Mouse (Mus musculus): ENCODE data around the gene Ccdc8.

The Ccdc8 gene

GRCm38 (mm10) chr7:16976298-16976697 lies 16.2 kb upstream of the Ccdc8 start:
- no peak for DNase-seq

- DNase-seq, result no peak
Measured at GRCm38 (mm10) chr7:16978173-16978572, 14.3 kb upstream of the Ccdc8 start.

DNA sequence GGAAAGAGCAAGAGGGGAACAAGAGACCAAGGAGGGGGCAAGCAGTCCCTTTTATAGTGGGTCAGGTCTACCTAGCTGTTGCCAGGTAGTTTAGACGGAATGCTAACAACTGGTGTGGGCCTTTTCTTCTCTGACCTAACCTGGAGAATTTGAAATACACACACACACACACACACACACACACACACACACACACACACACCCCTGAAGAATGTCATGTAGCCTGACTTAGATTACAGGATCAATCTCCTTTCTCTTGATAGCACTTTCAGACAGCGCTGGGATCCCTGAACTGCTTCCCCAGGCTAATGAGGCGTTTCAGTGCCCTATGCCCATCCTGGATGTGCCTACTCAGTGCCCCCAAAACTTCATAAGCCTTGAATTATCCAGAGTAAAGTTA lies 13.9 kb upstream of the Ccdc8 start:
- no peak for DNase-seq

GRCm38 (mm10) chr7:16980348-16980747 lies 12.2 kb upstream of the Ccdc8 start:
- peak; percentile 30 to 32 for DNase-seq

- DNase-seq, result peak; percentile 61 to 66
Measured at GRCm38 (mm10) chr7:16982859-16983568, 9.5 kb upstream of the Ccdc8 start, which contains the start of gene Gm42372. Gm42372 (plus strand) TSS chr7:16983086.

GRCm38 (mm10) chr7:16987541-16988149 lies 4.9 kb upstream of the Ccdc8 start:
- DNase-seq, result no peak

- no peak for DNase-seq
Measured at GRCm38 (mm10) chr7:16988405-16988804, 4.1 kb upstream of the Ccdc8 start.

GRCm38 (mm10) chr7:16990006-16990744 lies 2.3 kb upstream of the Ccdc8 start:
- DNase-seq, result no peak

DNA sequence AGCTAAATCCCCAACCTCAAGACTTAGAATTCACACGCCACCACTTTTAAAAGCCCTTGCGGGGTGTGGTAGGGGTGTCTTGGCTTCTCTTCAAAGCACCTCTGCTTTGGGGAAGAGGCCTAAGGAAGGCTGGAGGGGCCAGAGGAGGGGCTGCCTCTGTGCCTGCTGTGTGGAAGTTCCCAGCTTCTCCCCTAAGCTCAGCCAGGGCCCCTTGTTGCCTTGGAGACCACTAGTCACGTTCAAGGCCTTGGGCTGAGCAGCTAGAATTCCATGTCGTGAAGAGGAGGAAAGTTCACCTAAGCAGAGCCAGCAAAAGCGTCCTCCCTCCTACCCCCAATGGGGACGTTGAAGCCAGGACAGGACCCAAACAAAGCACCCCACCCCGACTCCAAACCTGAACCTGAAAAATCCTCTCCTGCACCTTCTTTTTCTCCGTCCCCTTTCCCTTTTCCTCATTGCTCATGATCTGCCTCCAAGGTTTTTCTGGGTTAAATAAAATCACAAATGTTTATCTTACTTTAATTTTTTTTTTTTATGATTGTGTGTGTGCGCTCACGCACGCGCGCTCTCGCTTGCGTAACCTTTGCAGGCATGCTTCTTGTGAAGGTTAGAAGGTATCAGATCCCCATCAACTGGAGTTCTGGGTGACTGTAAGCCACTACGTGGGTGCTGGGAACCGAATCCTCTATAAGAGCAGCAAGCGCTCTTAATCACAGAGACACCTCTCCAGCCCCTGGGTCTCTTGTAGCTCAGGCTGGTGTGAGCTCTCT lies 642 bp upstream of the Ccdc8 start:
- DNase-seq, result no peak

- no peak for DNase-seq
Measured at GRCm38 (mm10) chr7:16993651-16994399, 1.3 kb downstream of the Ccdc8 start.

DNA sequence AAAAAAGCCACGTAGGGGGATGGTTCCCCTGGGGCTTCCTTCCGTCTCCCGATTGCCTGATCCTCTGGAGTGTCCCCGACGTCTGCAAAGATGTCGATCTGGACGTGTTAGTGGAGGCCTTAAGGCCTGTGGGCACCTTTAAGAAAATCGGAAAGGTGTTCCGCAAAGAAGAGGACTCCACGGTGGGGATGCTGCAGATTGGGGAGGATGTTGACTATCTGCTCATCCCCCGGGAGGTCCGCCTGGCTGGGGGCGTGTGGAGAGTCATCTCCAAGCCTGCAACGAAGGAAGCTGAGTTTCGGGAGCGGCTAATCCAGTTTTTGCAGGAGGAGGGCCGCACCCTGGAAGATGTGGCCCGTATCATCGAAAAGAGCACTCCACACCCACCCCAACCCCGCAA lies 1.9 kb downstream of the Ccdc8 start:
- DNase-seq, result no peak

GRCm38 (mm10) chr7:16995345-16995744 lies 2.8 kb downstream of the Ccdc8 start:
- DNase-seq, result no peak

DNA sequence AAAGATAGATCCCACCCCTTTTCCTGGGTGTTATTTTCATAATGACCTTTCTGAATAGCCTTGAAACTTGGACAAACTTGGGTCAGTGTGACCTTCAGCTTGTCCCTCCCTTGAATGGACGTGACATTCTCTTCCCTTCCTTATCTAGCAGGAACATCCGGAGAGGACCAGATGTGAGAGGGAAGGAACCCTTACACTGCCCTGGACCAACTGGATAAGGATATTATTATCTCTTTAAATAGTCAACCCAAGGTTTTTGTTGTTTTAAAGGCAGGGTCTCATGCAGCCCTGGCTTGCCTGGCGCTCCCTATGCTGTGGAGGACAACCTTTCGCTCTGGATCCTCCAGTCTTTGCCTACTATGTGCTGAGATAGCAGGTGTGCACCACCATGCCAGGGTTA lies 6.7 kb downstream of the Ccdc8 start:
- DNase-seq, result no peak

- peak; percentile 92 to 93 for DNase-seq
Measured at GRCm38 (mm10) chr7:16999650-17000049, 7.1 kb downstream of the Ccdc8 start.

- DNase-seq, result peak; percentile 87 to 88
Measured at GRCm38 (mm10) chr7:17002375-17003195, 10.1 kb downstream of the Ccdc8 start.

GRCm38 (mm10) chr7:17003230-17003960 lies 10.9 kb downstream of the Ccdc8 start:
- DNase-seq, result no peak

DNA sequence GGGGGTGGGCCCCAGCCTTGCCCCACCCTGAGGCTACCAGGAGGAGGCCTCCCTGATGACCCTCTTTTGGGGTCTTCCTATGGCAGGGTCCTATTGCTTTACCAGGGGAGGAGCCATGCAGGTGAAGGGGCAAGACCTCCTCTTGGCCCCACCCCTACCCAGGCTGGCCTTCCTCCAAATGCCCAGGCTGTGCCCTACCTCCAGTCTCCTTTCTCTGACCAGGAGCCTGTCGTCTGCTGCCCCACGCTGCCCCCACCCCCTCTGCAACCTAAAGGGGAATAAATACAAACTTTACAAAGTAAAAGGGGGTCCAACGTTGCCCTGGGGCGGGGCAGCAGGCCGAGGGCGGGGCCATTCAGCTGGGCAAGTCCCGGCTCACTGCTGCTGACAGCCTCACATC lies 12.2 kb downstream of the Ccdc8 start:
- DNase-seq, result no peak

GRCm38 (mm10) chr7:17007300-17007699 lies 14.8 kb downstream of the Ccdc8 start:
- DNase-seq, result peak; percentile 38 to 43

- DNase-seq, result no peak
Measured at GRCm38 (mm10) chr7:17009326-17010009, 17.0 kb downstream of the Ccdc8 start.

- DNase-seq, result no peak
Measured at GRCm38 (mm10) chr7:17010010-17010347, 17.5 kb downstream of the Ccdc8 start.

Data from B cell, adult 2 months (primary cell).